Mouse (Mus musculus): ENCODE data around the gene Tesc.

DNA sequence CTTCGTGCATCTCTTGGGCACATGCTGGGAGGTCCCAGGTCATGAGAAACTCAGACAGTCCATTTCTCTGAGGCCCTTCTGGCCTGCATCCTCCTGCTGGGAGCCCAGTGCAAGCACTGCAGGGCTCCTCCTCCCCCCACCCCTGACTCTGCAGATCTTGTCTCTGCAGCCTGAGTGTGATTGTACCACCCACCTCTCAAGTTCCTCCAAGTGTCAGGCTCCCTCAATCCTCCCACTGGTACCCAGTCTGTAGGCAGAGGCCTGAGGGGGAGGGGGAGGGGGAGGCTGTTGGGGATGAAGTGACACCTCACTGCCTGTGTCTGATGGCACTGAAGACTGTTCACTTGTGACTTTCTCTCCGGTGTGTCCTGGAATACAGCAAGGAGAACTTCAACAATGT is 25.7 kb downstream of the Tesc start:
- TF ChIP-seq CTCF (IDR thresholded peaks at IDR 0.05; ENCODE audit: insufficient read depth, low read length), result no peak
- no peak for TF ChIP-seq POLR2A (IDR thresholded peaks at IDR 0.05; ENCODE audit: borderline replicate concordance, extremely low read depth, low read depth, low read length)

Measured in lung, adult 2 months (tissue).